Mouse (Mus musculus) cortical plate, adult 2 months (tissue): ENCODE data around the gene Omt2b.
"Not testable (repeated sequence)": the region's sequence is repeated elsewhere in the genome, so short reads cannot be mapped to it uniquely, and the experiment has no call there.

Experiments
- CTCF ChIP-seq: fragments of 200-500 bp; IDR thresholded peaks from 2 replicates; pipeline ENCODE4 v1.5.1; 2011; ENCODE audit warnings: mild to moderate bottlenecking, control low read depth, low read length; ENCODE audit not compliant: insufficient read depth; ENCODE audit errors: extremely low read depth
- POLR2A ChIP-seq: fragments of 200-500 bp; IDR thresholded peaks from 2 replicates; pipeline ENCODE4 v1.6.1; 2011; ENCODE audit warnings: mild to moderate bottlenecking, low read length, control low read depth; ENCODE audit not compliant: insufficient read depth; ENCODE audit errors: extremely low read depth

DNA sequence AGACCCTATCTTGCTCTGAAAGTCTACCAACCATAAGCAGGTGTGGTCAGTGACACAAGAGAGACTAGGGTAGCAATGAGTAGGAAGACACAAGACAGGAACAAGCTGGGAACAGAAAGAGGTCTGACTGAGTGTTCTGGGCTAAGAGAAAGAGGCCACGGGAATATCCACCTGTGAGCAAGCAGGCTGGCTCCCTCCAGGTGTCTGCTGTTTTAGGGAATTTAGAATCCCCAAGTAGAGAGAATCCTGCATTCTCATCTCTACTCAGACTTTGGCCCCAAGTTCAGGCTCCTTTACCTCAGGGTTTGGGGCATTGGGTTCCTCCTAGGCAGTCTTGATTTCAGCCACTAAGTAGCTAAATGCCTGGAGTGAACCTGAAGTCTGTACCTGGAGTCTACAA, at the start of gene Omt2b:
- TF ChIP-seq CTCF, POLR2A: not testable (repeated sequence)
